Mouse (Mus musculus) kidney, adult 9 months (tissue): ENCODE results near the gene Apln.

Experiments used
- DNase-seq: peaks from one replicate; pipeline ENCODE4 v3.0.0; 2022

Apln gene

GRCm38 (mm10) chrX:48016906-48017601, 17.6 kb downstream of the Apln start:
- DNase-seq, result no peak

GRCm38 (mm10) chrX:48011656-48012055, 23.0 kb downstream of the Apln start:
- no peak for DNase-seq

GRCm38 (mm10) chrX:48006062-48006461, 28.6 kb downstream of the Apln start:
- peak; percentile 33 for DNase-seq

GRCm38 (mm10) chrX:48004786-48005185, 29.9 kb downstream of the Apln start:
- no peak for DNase-seq

- no peak for DNase-seq
Measured at GRCm38 (mm10) chrX:48001151-48001550, 33.5 kb downstream of the Apln start.

GRCm38 (mm10) chrX:47998412-47998811, 36.2 kb downstream of the Apln start:
- no peak for DNase-seq

GRCm38 (mm10) chrX:47992606-47993005, 42.0 kb downstream of the Apln start:
- peak; percentile 70 for DNase-seq

GRCm38 (mm10) chrX:47988024-47988423, 46.6 kb downstream of the Apln start:
- DNase-seq, result no peak

GRCm38 (mm10) chrX:47985000-47985619, 49.5 kb downstream of the Apln start:
- DNase-seq, result peak; percentile 70

GRCm38 (mm10) chrX:47977078-47977477, 57.6 kb downstream of the Apln start:
- no peak for DNase-seq

- DNase-seq, result no peak
Measured at GRCm38 (mm10) chrX:47976551-47976950, 58.1 kb downstream of the Apln start.
